Mouse (Mus musculus): ENCODE results near the gene Jag2. TPM values are rescaled to one million over a fixed set of nuclear protein-coding genes. Genes with fewer than 3 reads are reported as not detected.

Jag2 gene
- polyA plus RNA-seq, 1 experiment from 2014 or later: 2.2 TPM

DNA sequence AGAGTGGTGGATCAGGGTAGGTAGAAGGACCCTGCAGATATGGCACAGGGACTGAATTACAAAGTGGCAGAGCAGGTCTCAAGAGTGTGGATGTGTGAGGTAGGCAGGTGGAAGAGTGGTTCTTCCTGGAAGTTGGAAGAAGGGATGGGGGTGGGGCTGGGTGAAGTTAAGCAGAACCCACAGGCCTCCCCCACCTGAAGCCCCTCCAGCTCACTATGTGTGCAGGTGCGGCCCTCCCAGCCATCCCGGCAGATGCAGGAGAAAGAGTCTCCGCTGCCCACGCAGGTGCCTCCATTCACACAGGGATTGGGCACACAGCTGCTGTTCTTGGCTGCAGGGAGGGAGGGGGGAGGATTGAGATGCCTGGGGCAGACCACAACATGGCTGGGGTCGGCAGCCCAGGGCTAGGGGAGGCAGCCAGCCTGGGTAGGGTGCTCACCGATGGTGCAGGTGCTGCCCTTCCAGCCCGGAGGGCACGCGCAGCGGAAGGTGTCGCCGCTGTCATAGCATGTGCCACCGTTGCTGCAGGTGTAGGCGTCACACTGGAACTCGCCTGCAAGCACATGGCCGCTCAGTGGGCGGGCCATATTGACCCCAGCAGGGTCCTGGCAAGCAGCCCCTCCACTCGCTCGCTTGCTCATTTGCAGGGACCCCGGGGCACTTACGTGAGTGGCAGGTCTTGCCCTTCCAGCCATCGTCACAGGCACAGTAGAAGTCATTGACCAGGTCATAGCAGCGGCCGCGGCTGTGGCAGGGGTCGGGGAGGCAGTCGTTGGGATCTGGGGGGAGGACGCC is 16.4 kb downstream of the Jag2 start:
- ATAC-seq (ENCODE audit: low FRiP score, low TSS enrichment): no peak
- Histone ChIP-seq H3K36me3 (ENCODE audit: insufficient read depth, low read length) (peaks cover 6% of the 10 kb centered on the region; the same call in 1 of the 2 replicates), H3K4me2 (replicated peaks; ENCODE audit: low read depth, low read length) (no peak overlapping the region), H3K9ac (replicated peaks; ENCODE audit: low read length) (no peak overlapping the region), H3K27me3 (ENCODE audit: insufficient read depth, low read length) (no peaks in the 10 kb centered on the region), H3K27ac (ENCODE audit: low read length) (no peak overlapping the region), H3K4me3 (ENCODE audit: low read length) (no peak overlapping the region), H3K9me3 (ENCODE audit: low read length) (no peaks in the 10 kb centered on the region), H3K4me1 (ENCODE audit: insufficient read depth, low read length) (0 out of 2 replicates have a peak, but pooled peaks cover 7% of the 10 kb centered on the region)
- 85% methylated on average over 27 of the region's 28 CpGs for WGBS

GRCm38 (mm10) chr12:112911701-112912100 is 17.9 kb downstream of the Jag2 start:
- Histone ChIP-seq H3K9ac (replicated peaks; ENCODE audit: low read length) (no peak overlapping the region), H3K27me3 (ENCODE audit: insufficient read depth, low read length) (no peaks in the 10 kb centered on the region), H3K36me3 (ENCODE audit: insufficient read depth, low read length) (peaks cover 6% of the 10 kb centered on the region; the same call in 1 of the 2 replicates), H3K4me1 (ENCODE audit: insufficient read depth, low read length) (no peaks in the 10 kb centered on the region), H3K27ac (ENCODE audit: low read length) (no peak overlapping the region), H3K9me3 (ENCODE audit: low read length) (no peaks in the 10 kb centered on the region), H3K4me2 (replicated peaks; ENCODE audit: low read depth, low read length) (no peak overlapping the region), H3K4me3 (ENCODE audit: low read length) (no peak overlapping the region)
- no peak for ATAC-seq (ENCODE audit: low FRiP score, low TSS enrichment)
- WGBS: 91% methylated on average over 17 of the region's 17 CpGs

- no peaks in the 10 kb centered on the region for H3K4me1 ChIP-seq (ENCODE audit: insufficient read depth, low read length)
- H3K27ac ChIP-seq (ENCODE audit: low read length): no peak overlapping the region
- H3K36me3 ChIP-seq (ENCODE audit: insufficient read depth, low read length): peaks cover 6% of the 10 kb centered on the region; the same call in 1 of the 2 replicates
- no peak overlapping the region for H3K4me3 ChIP-seq (ENCODE audit: low read length)
- no peaks in the 10 kb centered on the region for H3K9me3 ChIP-seq (ENCODE audit: low read length)
- ATAC-seq (ENCODE audit: low FRiP score, low TSS enrichment): no peak
- no peaks in the 10 kb centered on the region for H3K27me3 ChIP-seq (ENCODE audit: insufficient read depth, low read length)
- H3K9ac ChIP-seq (replicated peaks; ENCODE audit: low read length): no peak overlapping the region
- H3K4me2 ChIP-seq (replicated peaks; ENCODE audit: low read depth, low read length): no peak overlapping the region
- 96% methylated on average over 22 of the region's 22 CpGs for WGBS
Measured at GRCm38 (mm10) chr12:112908991-112909390, 20.6 kb downstream of the Jag2 start.

- H3K4me3 ChIP-seq (ENCODE audit: low read length): no peak overlapping the region
- H3K27ac ChIP-seq (ENCODE audit: low read length): no peak overlapping the region
- WGBS: 75% methylated on average over 5 of the region's 5 CpGs
- no peaks in the 10 kb centered on the region for H3K9me3 ChIP-seq (ENCODE audit: low read length)
- no peak for ATAC-seq (ENCODE audit: low FRiP score, low TSS enrichment)
- H3K9ac ChIP-seq (replicated peaks; ENCODE audit: low read length): no peak overlapping the region
- no peak overlapping the region for H3K4me2 ChIP-seq (replicated peaks; ENCODE audit: low read depth, low read length)
- no peaks in the 10 kb centered on the region for H3K4me1 ChIP-seq (ENCODE audit: insufficient read depth, low read length)
- H3K36me3 ChIP-seq (ENCODE audit: insufficient read depth, low read length): peaks cover 6% of the 10 kb centered on the region; the same call in 1 of the 2 replicates
- no peaks in the 10 kb centered on the region for H3K27me3 ChIP-seq (ENCODE audit: insufficient read depth, low read length)
Measured at GRCm38 (mm10) chr12:112905001-112905400, 24.6 kb downstream of the Jag2 start.

DNA sequence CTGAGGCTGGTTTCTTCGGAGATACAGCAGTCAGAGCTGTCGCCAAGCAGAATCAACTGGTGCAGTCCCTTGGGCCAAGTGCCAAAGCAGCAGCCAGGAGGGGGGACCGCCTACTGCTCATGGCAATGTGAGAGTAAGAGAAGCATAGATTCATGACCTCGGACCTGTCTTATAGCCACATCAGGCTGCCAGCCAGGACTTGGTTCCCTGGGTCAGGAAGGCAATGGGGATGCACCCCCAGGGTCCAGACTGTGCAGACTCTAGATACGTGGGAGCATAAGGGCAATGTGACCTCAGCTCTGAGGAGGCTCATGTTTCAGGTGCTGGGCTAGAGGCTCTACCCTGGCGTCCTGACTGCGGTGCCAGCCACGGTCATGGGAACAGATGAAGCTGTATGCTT is 25.6 kb downstream of the Jag2 start:
- ATAC-seq (ENCODE audit: low FRiP score, low TSS enrichment): peak; percentile 49; the same call in 1 of the 2 replicates
- WGBS: 36% methylated on average over 8 of the region's 8 CpGs

GRCm38 (mm10) chr12:112900641-112901040 is 28.9 kb downstream of the Jag2 start:
- WGBS: 78% methylated on average over 9 of the region's 9 CpGs
- H3K4me1 ChIP-seq (ENCODE audit: insufficient read depth, low read length): peaks cover 8% of the 10 kb centered on the region
- no peak overlapping the region for H3K27ac ChIP-seq (ENCODE audit: low read length)
- ATAC-seq (ENCODE audit: low FRiP score, low TSS enrichment): no peak
- H3K9ac ChIP-seq (replicated peaks; ENCODE audit: low read length): no peak overlapping the region
- H3K4me2 ChIP-seq (replicated peaks; ENCODE audit: low read depth, low read length): no peak overlapping the region
- H3K36me3 ChIP-seq (ENCODE audit: insufficient read depth, low read length): no peaks in the 10 kb centered on the region
- no peaks in the 10 kb centered on the region for H3K9me3 ChIP-seq (ENCODE audit: low read length)
- peaks cover 11% of the 10 kb centered on the region for H3K27me3 ChIP-seq (ENCODE audit: insufficient read depth, low read length)
- H3K4me3 ChIP-seq (ENCODE audit: low read length): no peak overlapping the region

More for the DNA sequence above, 25.6 kb downstream of the Jag2 start:
- H3K27ac ChIP-seq (ENCODE audit: low read length): no peak overlapping the region
- no peaks in the 10 kb centered on the region for H3K4me1 ChIP-seq (ENCODE audit: insufficient read depth, low read length)
- H3K9ac ChIP-seq (replicated peaks; ENCODE audit: low read length): no peak overlapping the region
- H3K9me3 ChIP-seq (ENCODE audit: low read length): no peaks in the 10 kb centered on the region
- H3K27me3 ChIP-seq (ENCODE audit: insufficient read depth, low read length): no peaks in the 10 kb centered on the region
- H3K4me2 ChIP-seq (replicated peaks; ENCODE audit: low read depth, low read length): no peak overlapping the region
- H3K36me3 ChIP-seq (ENCODE audit: insufficient read depth, low read length): peaks cover 3% of the 10 kb centered on the region; the same call in 1 of the 2 replicates
- no peak overlapping the region for H3K4me3 ChIP-seq (ENCODE audit: low read length)

- Histone ChIP-seq H3K27ac (ENCODE audit: low read length) (no peak overlapping the region), H3K4me2 (replicated peaks; ENCODE audit: low read depth, low read length) (no peak overlapping the region), H3K36me3 (ENCODE audit: insufficient read depth, low read length) (no peaks in the 10 kb centered on the region), H3K9me3 (ENCODE audit: low read length) (no peaks in the 10 kb centered on the region), H3K4me1 (ENCODE audit: insufficient read depth, low read length) (peaks cover 8% of the 10 kb centered on the region), H3K9ac (replicated peaks; ENCODE audit: low read length) (no peak overlapping the region), H3K27me3 (ENCODE audit: insufficient read depth, low read length) (peaks cover 11% of the 10 kb centered on the region), H3K4me3 (ENCODE audit: low read length) (no peak overlapping the region)
- ATAC-seq (ENCODE audit: low FRiP score, low TSS enrichment): no peak
- 52% methylated on average over 4 of the region's 4 CpGs for WGBS
Measured at GRCm38 (mm10) chr12:112898960-112899359, 30.6 kb downstream of the Jag2 start.

DNA sequence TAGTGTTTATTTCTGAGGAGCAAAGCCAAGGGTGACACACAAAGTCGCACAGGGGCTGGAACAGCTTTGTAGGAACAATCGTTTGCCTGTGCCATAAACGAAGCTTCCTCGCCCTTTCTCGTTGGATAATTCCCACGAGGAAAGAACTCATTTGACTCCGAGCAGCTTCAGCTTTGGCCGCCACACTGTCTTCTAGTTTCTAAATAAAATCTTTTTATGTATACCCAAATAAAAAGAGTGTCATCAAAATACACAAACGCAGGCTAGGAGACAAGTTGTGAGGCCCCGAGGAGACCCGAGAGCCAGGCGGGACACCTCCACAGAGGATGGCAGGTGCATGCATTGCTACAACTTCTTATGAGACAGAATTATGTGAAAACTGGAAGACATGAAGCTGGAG is 31.2 kb downstream of the Jag2 start:
- no peak overlapping the region for H3K9ac ChIP-seq (replicated peaks; ENCODE audit: low read length)
- no peaks in the 10 kb centered on the region for H3K36me3 ChIP-seq (ENCODE audit: insufficient read depth, low read length)
- no peak overlapping the region for H3K27ac ChIP-seq (ENCODE audit: low read length)
- H3K27me3 ChIP-seq (ENCODE audit: insufficient read depth, low read length): peaks cover 11% of the 10 kb centered on the region
- no peak for ATAC-seq (ENCODE audit: low FRiP score, low TSS enrichment)
- H3K4me3 ChIP-seq (ENCODE audit: low read length): no peak overlapping the region
- peaks cover 8% of the 10 kb centered on the region for H3K4me1 ChIP-seq (ENCODE audit: insufficient read depth, low read length)
- no peaks in the 10 kb centered on the region for H3K9me3 ChIP-seq (ENCODE audit: low read length)
- H3K4me2 ChIP-seq (replicated peaks; ENCODE audit: low read depth, low read length): peak overlapping the region; percentile 33
- WGBS: 45% methylated on average over 12 of the region's 12 CpGs

DNA sequence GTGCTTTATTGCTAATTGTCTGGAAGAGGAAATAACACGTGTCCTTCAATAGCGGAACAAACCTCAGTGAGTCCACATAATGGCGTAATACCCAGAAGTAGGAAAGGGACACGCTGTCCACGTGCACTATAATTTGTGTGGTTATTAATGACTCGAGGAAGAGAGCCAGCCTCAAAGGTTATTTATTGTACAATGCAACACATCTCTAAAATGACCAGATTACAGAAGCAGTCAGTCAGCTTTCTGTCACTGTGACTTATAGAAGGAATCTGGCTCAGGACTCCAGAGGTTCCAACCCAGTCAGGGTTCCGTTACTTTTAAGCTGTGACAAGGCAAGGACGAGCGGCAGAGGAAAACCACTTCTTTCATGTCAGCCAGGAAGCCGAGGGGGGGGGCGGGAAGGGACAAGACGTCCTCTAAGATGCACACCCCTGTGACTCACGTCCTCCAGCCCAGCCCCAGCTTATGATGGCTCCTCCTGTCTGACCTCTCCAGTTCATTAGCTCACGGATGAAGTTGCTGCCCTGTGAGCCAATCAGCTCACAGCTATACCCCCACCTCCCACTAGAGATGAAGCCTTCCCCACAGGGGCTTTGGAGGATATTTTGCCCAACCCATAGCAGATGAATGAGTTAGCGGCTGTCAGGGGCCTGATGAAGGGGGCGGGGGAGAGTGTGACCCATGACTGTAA is 31.9 kb downstream of the Jag2 start:
- no peaks in the 10 kb centered on the region for H3K9me3 ChIP-seq (ENCODE audit: low read length)
- ATAC-seq (ENCODE audit: low FRiP score, low TSS enrichment): peak; percentile 88
- no peaks in the 10 kb centered on the region for H3K36me3 ChIP-seq (ENCODE audit: insufficient read depth, low read length)
- no peak overlapping the region for H3K9ac ChIP-seq (replicated peaks; ENCODE audit: low read length)
- WGBS: 18% methylated on average over 16 of the region's 16 CpGs
- no peak overlapping the region for H3K4me3 ChIP-seq (ENCODE audit: low read length)
- peaks cover 8% of the 10 kb centered on the region for H3K4me1 ChIP-seq (ENCODE audit: insufficient read depth, low read length)
- peak overlapping the region; percentile 33 for H3K4me2 ChIP-seq (replicated peaks; ENCODE audit: low read depth, low read length)
- peak overlapping the region; percentile 13; the same call in 1 of the 2 replicates for H3K27ac ChIP-seq (ENCODE audit: low read length)
- H3K27me3 ChIP-seq (ENCODE audit: insufficient read depth, low read length): peaks cover 11% of the 10 kb centered on the region

DNA sequence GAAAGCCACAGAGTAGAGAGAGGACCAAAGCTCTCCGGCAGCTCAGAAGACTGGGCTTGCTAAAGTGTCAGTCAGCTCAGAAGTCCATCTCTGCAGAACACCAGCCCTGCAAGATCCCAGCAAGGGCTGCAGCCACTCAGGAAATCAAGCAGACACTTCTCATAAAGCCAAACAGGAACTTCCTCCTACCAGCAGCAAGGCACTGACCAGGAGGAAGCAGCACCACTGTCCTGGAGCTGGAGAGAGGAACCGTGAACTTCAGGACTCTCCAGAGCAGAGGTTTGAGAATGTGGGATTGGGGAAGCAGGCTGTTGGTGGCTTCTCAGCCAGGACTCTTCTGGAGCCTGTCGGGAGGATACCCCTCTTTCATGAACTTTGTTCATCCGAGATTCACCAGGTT is 34.6 kb downstream of the Jag2 start:
- Histone ChIP-seq H3K27ac (ENCODE audit: low read length) (peak overlapping the region; percentile 30; the same call in 1 of the 2 replicates), H3K27me3 (ENCODE audit: insufficient read depth, low read length) (peaks cover 11% of the 10 kb centered on the region), H3K4me2 (replicated peaks; ENCODE audit: low read depth, low read length) (0 out of 2 replicates have a peak overlapping the region, but pooled peaks have one; percentile 16), H3K36me3 (ENCODE audit: insufficient read depth, low read length) (no peaks in the 10 kb centered on the region), H3K4me1 (ENCODE audit: insufficient read depth, low read length) (peaks cover 8% of the 10 kb centered on the region), H3K9ac (replicated peaks; ENCODE audit: low read length) (no peak overlapping the region), H3K4me3 (ENCODE audit: low read length) (no peak overlapping the region), H3K9me3 (ENCODE audit: low read length) (no peaks in the 10 kb centered on the region)
- 64% methylated on average over 4 of the region's 4 CpGs for WGBS
- no peak for ATAC-seq (ENCODE audit: low FRiP score, low TSS enrichment)
